Mouse (Mus musculus) kidney, adult 2 months (tissue): ENCODE results near the gene 2010315B03Rik. TPM values are rescaled to one million over a fixed set of nuclear protein-coding genes. Genes with fewer than 3 reads are reported as not detected.
"Not testable (repeated sequence)": the region's sequence is repeated elsewhere in the genome, so short reads cannot be mapped to it uniquely, and the experiment has no call there.

Experiments
- DNase-seq: peaks from one replicate; pipeline ENCODE4 v3.0.0; 2021
- H3K27ac ChIP-seq: fragments of 200-500 bp; 2 replicates; pipeline ENCODE4 v1.5.1; 2012; ENCODE audit warnings: low read depth, low read length, control low read depth, inconsistent platforms; ENCODE audit not compliant: insufficient read depth
- H3K27me3 ChIP-seq: fragments of 200-500 bp; replicated peaks from 2 replicates; pipeline ENCODE4 v1.6.1; 2012; ENCODE audit warnings: mild to moderate bottlenecking, moderate library complexity, low read length, inconsistent platforms; ENCODE audit not compliant: control insufficient read depth, insufficient read depth
- H3K36me3 ChIP-seq: fragments of 200-500 bp; 2 replicates; pipeline ENCODE4 v1.6.1; 2012; ENCODE audit warnings: mild to moderate bottlenecking, moderate library complexity, low read length, inconsistent platforms; ENCODE audit not compliant: control insufficient read depth, insufficient read depth
- H3K4me1 ChIP-seq: fragments of 200-500 bp; 2 replicates; pipeline ENCODE4 v1.6.1; 2011; ENCODE audit warnings: low read length; ENCODE audit not compliant: control insufficient read depth, insufficient read depth
- H3K4me3 ChIP-seq: fragments of 200-500 bp; 2 replicates; pipeline ENCODE4 v1.5.1; 2011; ENCODE audit warnings: mild to moderate bottlenecking, low read depth, low read length, control low read depth; ENCODE audit not compliant: insufficient read depth
- CTCF ChIP-seq: fragments of 200-500 bp; conservative IDR thresholded peaks from 2 replicates; pipeline ENCODE4 v1.5.1; 2011; ENCODE audit warnings: low read depth, mild to moderate bottlenecking, control low read depth, low read length, moderate library complexity, mixed read lengths; ENCODE audit not compliant: insufficient read depth, insufficient read length
- POLR2A ChIP-seq: fragments of 200-500 bp; IDR thresholded peaks from one replicate; pipeline ENCODE4 v1.6.1; 2011; ENCODE audit warnings: low read depth, low read length, control low read depth
- WGBS: fragments of 180-500 bp; shearing (Covaris S2); methylation state at CpG from one replicate; pipeline ENCODE4 v1.1.7; 2018; 5-methylcytosine and 5-hydroxymethylcytosine counted together
- polyA plus RNA-seq: library from polyadenylated mRNA; depleted of rRNA; stranded (reverse); fragments of >200 nt; gene quantifications from 2 replicates; pipeline ENCODE4 v1.2.3, GENCODE M21; 2012; rRNA removed

The 2010315B03Rik gene
- polyA plus RNA-seq, 1 experiment: 6.3 TPM

GRCm38 (mm10) chr9:124257200-124258066, 55.1 kb downstream of the 2010315B03Rik start:
- H3K27me3 ChIP-seq: no peaks in the 10 kb centered on the region
- WGBS: 53% methylated on average over 1 of the region's 1 CpGs
- TF ChIP-seq POLR2A (no peak), CTCF (no peak)
- H3K4me3 ChIP-seq: no peak overlapping the region
- no peaks in the 10 kb centered on the region for H3K4me1 ChIP-seq
- H3K27ac ChIP-seq: no peak overlapping the region
- DNase-seq: no peak
- H3K36me3 ChIP-seq: no peaks in the 10 kb centered on the region

- not testable (repeated sequence) for H3K4me3 ChIP-seq, H3K27me3 ChIP-seq, H3K36me3 ChIP-seq, DNase-seq, H3K4me1 ChIP-seq, H3K27ac ChIP-seq
- 16% methylated on average over 1 of the region's 1 CpGs for WGBS
These were observed 56.0 kb downstream of the 2010315B03Rik start for GRCm38 (mm10) chr9:124256271-124257199.

- Histone ChIP-seq H3K27ac (no peak overlapping the region), H3K36me3 (no peaks in the 10 kb centered on the region), H3K4me3 (no peak overlapping the region), H3K27me3 (no peaks in the 10 kb centered on the region), H3K4me1 (no peaks in the 10 kb centered on the region)
- TF ChIP-seq CTCF: peak; percentile 26; the same call in 1 of the 2 replicates
- TF ChIP-seq POLR2A: no peak
- DNase-seq: no peak
These were observed 61.1 kb downstream of the 2010315B03Rik start for GRCm38 (mm10) chr9:124251438-124251837.

Other genes starting within 250 kb of the 2010315B03Rik start
- 1.4 and 2.1 TPM in 2 replicates for gene Ccr2, start 210.7 kb downstream of the 2010315B03Rik start, polyA plus RNA-seq
- 0.88 and 1.3 TPM in 2 replicates for gene Ccr5, start 191.2 kb downstream of the 2010315B03Rik start, polyA plus RNA-seq
- 97.9 and 128 TPM in 2 replicates for gene Ppp2r3d, start 164.2 kb upstream of the 2010315B03Rik start, polyA plus RNA-seq
- not detected in 2 replicates for gene Gm21836, start 181.1 kb upstream of the 2010315B03Rik start, polyA plus RNA-seq